8 mouse cellular contexts compared by ENCODE assay signal in genomic region chr9:75409031-75409851, GRCm38 (mm10). TPM values are rescaled to one million over a fixed set of nuclear protein-coding genes. Genes with fewer than 3 reads are reported as not detected.
DNase-seq lines count a peak whose midpoint lies in the region; ATAC-seq and TF ChIP-seq lines count a peak whose summit lies in the region.

No protein-coding gene starts in this region.

- under 1% methylated on average over 58 of the region's 90 CpGs for WGBS in forebrain, embryonic 13.5 days
- 4% methylated on average over 42 of the region's 90 CpGs for WGBS in heart, postnatal 0 days
- WGBS in neural tube, embryonic 13.5 days = under 1% methylated on average over 80 of the region's 90 CpGs

- peak; percentile 60 for DNase-seq in ES-CJ7 (ENCODE audit: low read depth, low spot score)
- DNase-seq in cerebellum, adult 11 months = peak; percentile 73
- peak; percentile 83 for DNase-seq in heart, postnatal 0 days (ENCODE audit: low spot score)
- peak; percentile 88 for DNase-seq in kidney, postnatal 36 days
- DNase-seq in lung, adult 18-20 months = peak; percentile 80 to 83

- H3K27ac ChIP-seq in forebrain, embryonic 13.5 days = peak overlapping the region; percentile 97
- peak overlapping the region; percentile 99 for H3K27ac ChIP-seq in heart, postnatal 0 days (ENCODE audit: low read depth)
- H3K27ac ChIP-seq in neural tube, embryonic 13.5 days (replicated peaks) = peak overlapping the region; percentile 99
- peak overlapping the region; percentile 100 for H3K27ac ChIP-seq in testis, adult 2 months (ENCODE audit: control insufficient read depth, insufficient read depth, low read depth, low read length)

- H3K27me3 ChIP-seq in forebrain, embryonic 13.5 days = no peaks in the 10 kb centered on the region
- H3K27me3 ChIP-seq in heart, postnatal 0 days (ENCODE audit: control insufficient read depth, insufficient read depth, low read length) = no peaks in the 10 kb centered on the region
- no peaks in the 10 kb centered on the region for H3K27me3 ChIP-seq in neural tube, embryonic 13.5 days
- no peaks in the 10 kb centered on the region for H3K27me3 ChIP-seq in testis, adult 2 months (ENCODE audit: control insufficient read depth, insufficient read depth, low read length)

- TF ChIP-seq POLR2A in testis, adult 2 months (IDR thresholded peaks at IDR 0.05; ENCODE audit: control insufficient read depth, low read depth, low read length) = peak; percentile 65

- no peak for TF ChIP-seq CTCF in heart, postnatal 0 days (IDR thresholded peaks at IDR 0.05; ENCODE audit: low read depth)
- TF ChIP-seq CTCF in testis, adult 2 months (IDR thresholded peaks at IDR 0.05; ENCODE audit: control insufficient read depth, insufficient read depth, insufficient replicate concordance, low read depth, low read length) = no peak

- H3K4me3 ChIP-seq in forebrain, embryonic 13.5 days = peak overlapping the region; percentile 97
- H3K4me3 ChIP-seq in heart, postnatal 0 days (ENCODE audit: low read depth, low read length) = peak overlapping the region; percentile 90
- peak overlapping the region; percentile 95 for H3K4me3 ChIP-seq in neural tube, embryonic 13.5 days
- peak overlapping the region; percentile 86 for H3K4me3 ChIP-seq in testis, adult 2 months (ENCODE audit: control insufficient read depth, low read depth, low read length)

- peak overlapping the region; percentile 73 for H3K4me2 ChIP-seq in forebrain, embryonic 13.5 days
- peak overlapping the region; percentile 72 for H3K4me2 ChIP-seq in heart, postnatal 0 days (ENCODE audit: low read depth, low read length)
- H3K4me2 ChIP-seq in neural tube, embryonic 13.5 days = peak overlapping the region; percentile 79

- peak; percentile 90 for ATAC-seq in forebrain, embryonic 13.5 days
- ATAC-seq in heart, postnatal 0 days (ENCODE audit: insufficient read depth, low read depth) = peak; percentile 69
- ATAC-seq in neural tube, embryonic 13.5 days (ENCODE audit: low read depth) = peak; percentile 85

- no peaks in the 10 kb centered on the region for H3K9me3 ChIP-seq in forebrain, embryonic 13.5 days (replicated peaks)
- H3K9me3 ChIP-seq in heart, postnatal 0 days (replicated peaks; ENCODE audit: control insufficient read depth, low read length) = no peaks in the 10 kb centered on the region
- no peaks in the 10 kb centered on the region for H3K9me3 ChIP-seq in neural tube, embryonic 13.5 days

- peak overlapping the region; percentile 96 for H3K9ac ChIP-seq in forebrain, embryonic 13.5 days
- peak overlapping the region; percentile 93 for H3K9ac ChIP-seq in heart, postnatal 0 days (replicated peaks; ENCODE audit: low read depth, low read length)
- peak overlapping the region; percentile 94 for H3K9ac ChIP-seq in neural tube, embryonic 13.5 days

- no peak for TF ChIP-seq EP300 in heart, postnatal 0 days (IDR thresholded peaks at IDR 0.05; ENCODE audit: low read depth)

- no peaks in the 10 kb centered on the region for H3K36me3 ChIP-seq in forebrain, embryonic 13.5 days (ENCODE audit: poor library complexity, severe bottlenecking)
- no peaks in the 10 kb centered on the region for H3K36me3 ChIP-seq in heart, postnatal 0 days (replicated peaks; ENCODE audit: control insufficient read depth, insufficient read depth, low read length)
- H3K36me3 ChIP-seq in neural tube, embryonic 13.5 days = no peaks in the 10 kb centered on the region
- H3K36me3 ChIP-seq in testis, adult 2 months (ENCODE audit: control insufficient read depth, insufficient read depth, low read length) = peaks cover 7% of the 10 kb centered on the region

- peaks cover 48% of the 10 kb centered on the region for H3K4me1 ChIP-seq in forebrain, embryonic 13.5 days
- peaks cover 22% of the 10 kb centered on the region for H3K4me1 ChIP-seq in heart, postnatal 0 days (ENCODE audit: control insufficient read depth, insufficient read depth)
- peaks cover 50% of the 10 kb centered on the region for H3K4me1 ChIP-seq in neural tube, embryonic 13.5 days (replicated peaks)
- peaks cover 6% of the 10 kb centered on the region for H3K4me1 ChIP-seq in testis, adult 2 months (ENCODE audit: control insufficient read depth, insufficient read depth, low read length)

RNA-seq across cellular contexts. Expression of gene Mapk6, which starts 0.6 kb away (rescaled TPM):
- 139 and 157 TPM in 2 replicates for polyA plus RNA-seq in forebrain, embryonic 13.5 days (2015; fragmentation: Nextera tagmentation; extraction: Ambion mirVana)
- total RNA-seq in heart, postnatal 0 days (2014; rRNA removed; ENCODE audit: low replicate concordance) = 36.2 and 51.0 TPM in 2 replicates
- polyA plus RNA-seq in heart, postnatal 0 days (2015; fragmentation: Nextera tagmentation; extraction: Ambion mirVana) = 30.1 and 33.6 TPM in 2 replicates
- 168 and 170 TPM in 2 replicates for polyA plus RNA-seq in neural tube, embryonic 13.5 days (2015; fragmentation: Nextera tagmentation; extraction: Ambion mirVana)
- polyA plus RNA-seq in testis, adult 2 months (2012; rRNA removed) = 204 and 209 TPM in 2 replicates

RNA-seq across cellular contexts. Expression of gene Leo1, which starts 32.1 kb away (rescaled TPM):
- polyA plus RNA-seq in forebrain, embryonic 13.5 days (2015; fragmentation: Nextera tagmentation; extraction: Ambion mirVana) = 44.2 and 44.5 TPM in 2 replicates
- 5.7 and 11.4 TPM in 2 replicates for total RNA-seq in heart, postnatal 0 days (2014; rRNA removed; ENCODE audit: low replicate concordance)
- 19.6 and 20.0 TPM in 2 replicates for polyA plus RNA-seq in heart, postnatal 0 days (2015; fragmentation: Nextera tagmentation; extraction: Ambion mirVana)
- polyA plus RNA-seq in neural tube, embryonic 13.5 days (2015; fragmentation: Nextera tagmentation; extraction: Ambion mirVana) = 41.4 and 44.5 TPM in 2 replicates
- polyA plus RNA-seq in testis, adult 2 months (2012; rRNA removed) = 12.2 and 13.6 TPM in 2 replicates

Comparison
In these comparisons a context has a peak if more than half of its experiments do, and no peak if none do; other contexts are left out.
1. Peak in every context shown above with its lines: DNase-seq, ATAC-seq, H3K4me3 ChIP-seq and H3K27ac ChIP-seq.